Mouse (Mus musculus): Measurements from ENCODE around the gene Gprc5d. TPM values are rescaled to one million over a fixed set of nuclear protein-coding genes. Genes with fewer than 3 reads are reported as not detected.

The Gprc5d gene
- total RNA-seq (2023): not detected

GRCm38 (mm10) chr6:135118183-135118582 is at the start of gene Gprc5d:
Gene Gprc5d (minus strand): TSS chr6:135118283.

GRCm38 (mm10) chr6:135065236-135065957 is 52.7 kb downstream of the Gprc5d start, which contains the start of gene Gprc5a:
Gene Gprc5a (plus strand): TSS chr6:135065651.

Other genes with a start within 250 kb of the Gprc5d start
- 1 to 10 TPM; 5.1 TPM for gene Gpr19, start 219.7 kb downstream of the Gprc5d start, total RNA-seq (2023)
- gene Cdkn1b, start 197.9 kb downstream of the Gprc5d start, total RNA-seq (2023): 10 to 100 TPM; 86.9 to 90.3 TPM
- under 1 TPM; 0.57 to 0.71 TPM for gene Apold1, start 136.6 kb downstream of the Gprc5d start, total RNA-seq (2023)
- 10 to 100 TPM; 53.5 to 61.1 TPM for gene Ddx47, start 106.7 kb downstream of the Gprc5d start, total RNA-seq (2023)
- gene Gprc5a, start 52.6 kb downstream of the Gprc5d start, total RNA-seq (2023): under 1 TPM; 0.33 to 0.60 TPM
- 10 to 100 TPM in 1 of 2 experiments, 1 to 10 TPM in 1; 6.9 to 15.3 TPM for gene Fam234b, start 79.7 kb upstream of the Gprc5d start, total RNA-seq (2023)
- gene Hebp1, start 79.7 kb upstream of the Gprc5d start, total RNA-seq (2023): 10 to 100 TPM; 22.6 to 31.0 TPM
- not detected for gene Gsg1, start 136.1 kb upstream of the Gprc5d start, total RNA-seq (2023)
- not detected for gene Pbp2, start 192.1 kb upstream of the Gprc5d start, total RNA-seq (2023)
- gene Emp1, start 244.3 kb upstream of the Gprc5d start, total RNA-seq (2023): 10 to 100 TPM; 13.4 to 25.4 TPM